9 mouse cellular contexts compared by ENCODE assay signal in genomic region chr8:10805405-10806151, GRCm38 (mm10).
A peak's percentile ranks its signal among the peaks of the same experiment; 100 is the strongest.
DNase-seq lines count a peak whose midpoint lies in the region; ATAC-seq and TF ChIP-seq lines count a peak whose summit lies in the region.
"Had no signal": no experiment of that assay in that cellular context is flagged by ENCODE, and none has a peak within 500 bp of the region (broad histone marks: within the 10 kb centered on the region; RNA-seq: fewer than 3 reads in every experiment).

No protein-coding gene starts in this region.

- peaks cover 9% of the 10 kb centered on the region for H3K4me1 ChIP-seq in lung, embryonic 15.5 days
- no peaks in the 10 kb centered on the region for H3K4me1 ChIP-seq in lung, postnatal 0 days (ENCODE audit: insufficient read depth, low read depth, low read length)
- peaks cover 15% of the 10 kb centered on the region for H3K4me1 ChIP-seq in hindbrain, embryonic 12.5 days
- 0 out of 2 replicates have a peak, but pooled peaks cover 2% of the 10 kb centered on the region for H3K4me1 ChIP-seq in limb, embryonic 11.5 days (ENCODE audit: control insufficient read depth, insufficient read depth, low read length)

- TF ChIP-seq CTCF in lung, postnatal 0 days (IDR thresholded peaks at IDR 0.05): no peak

- ATAC-seq in lung, embryonic 15.5 days (ENCODE audit: borderline replicate concordance, extremely low read depth, low FRiP score, low TSS enrichment): no peak
- no peak for ATAC-seq in lung, postnatal 0 days
- ATAC-seq in hindbrain, embryonic 12.5 days (ENCODE audit: low FRiP score): no peak
- ATAC-seq in limb, embryonic 11.5 days (ENCODE audit: insufficient number of reproducible peaks, low FRiP score, low TSS enrichment, low read depth): no peak

- no peak overlapping the region for H3K9ac ChIP-seq in lung, embryonic 15.5 days
- no peak overlapping the region for H3K9ac ChIP-seq in lung, postnatal 0 days (replicated peaks; ENCODE audit: low read depth)
- H3K9ac ChIP-seq in hindbrain, embryonic 12.5 days: 0 out of 2 replicates have a peak overlapping the region, but pooled peaks have one; percentile 20
- peak overlapping the region; percentile 54 for H3K9ac ChIP-seq in limb, embryonic 11.5 days (ENCODE audit: low read length)

- H3K4me3 ChIP-seq in lung, embryonic 15.5 days: no peak overlapping the region
- H3K4me3 ChIP-seq in lung, postnatal 0 days (ENCODE audit: low read depth, low read length): no peak overlapping the region
- no peak overlapping the region for H3K4me3 ChIP-seq in hindbrain, embryonic 12.5 days
- H3K4me3 ChIP-seq in limb, embryonic 11.5 days (ENCODE audit: low read depth, low read length): no peak overlapping the region

- intact Hi-C loops in gastrocnemius, postnatal 14 days (cut with DNase I; ENCODE audit: low total_unique reads): no loop called here

- 11% methylated on average over 23 of the region's 25 CpGs for WGBS in lung, embryonic 15.5 days
- 17% methylated on average over 20 of the region's 25 CpGs for WGBS in lung, postnatal 0 days
- WGBS in hindbrain, embryonic 12.5 days: 4% methylated on average over 24 of the region's 25 CpGs
- WGBS in limb, embryonic 11.5 days: 11% methylated on average over 24 of the region's 25 CpGs

- H3K27ac ChIP-seq in lung, embryonic 15.5 days: no peak overlapping the region
- H3K27ac ChIP-seq in lung, postnatal 0 days (ENCODE audit: low read length): no peak overlapping the region
- no peak overlapping the region for H3K27ac ChIP-seq in hindbrain, embryonic 12.5 days
- H3K27ac ChIP-seq in limb, embryonic 11.5 days (replicated peaks; ENCODE audit: low read depth, low read length): no peak overlapping the region

- no peaks in the 10 kb centered on the region for H3K9me3 ChIP-seq in lung, embryonic 15.5 days
- no peaks in the 10 kb centered on the region for H3K9me3 ChIP-seq in lung, postnatal 0 days (ENCODE audit: low read length)
- H3K9me3 ChIP-seq in hindbrain, embryonic 12.5 days (replicated peaks): no peaks in the 10 kb centered on the region
- H3K9me3 ChIP-seq in limb, embryonic 11.5 days (ENCODE audit: control insufficient read depth, low read length): no peaks in the 10 kb centered on the region

- no peak for TF ChIP-seq EP300 in lung, postnatal 0 days (IDR thresholded peaks at IDR 0.05)

- no peaks in the 10 kb centered on the region for H3K36me3 ChIP-seq in lung, embryonic 15.5 days
- no peaks in the 10 kb centered on the region for H3K36me3 ChIP-seq in lung, postnatal 0 days (ENCODE audit: insufficient read depth, low read length)
- H3K36me3 ChIP-seq in hindbrain, embryonic 12.5 days: no peaks in the 10 kb centered on the region
- H3K36me3 ChIP-seq in limb, embryonic 11.5 days (ENCODE audit: control insufficient read depth, insufficient read depth, low read length): no peaks in the 10 kb centered on the region

- H3K27me3 ChIP-seq in lung, embryonic 15.5 days: no peaks in the 10 kb centered on the region
- no peaks in the 10 kb centered on the region for H3K27me3 ChIP-seq in lung, postnatal 0 days (replicated peaks; ENCODE audit: insufficient read depth, low read length)
- no peaks in the 10 kb centered on the region for H3K27me3 ChIP-seq in hindbrain, embryonic 12.5 days
- H3K27me3 ChIP-seq in limb, embryonic 11.5 days (ENCODE audit: control insufficient read depth, insufficient read depth, low read length): no peaks in the 10 kb centered on the region

- DNase-seq in lung, postnatal 0 days (ENCODE audit: low spot score): no peak
- peak; percentile 55 for DNase-seq in limb, embryonic 11.5 days (ENCODE audit: low spot score)
- peak; percentile 49 for DNase-seq in yolk sac, embryonic 10.5 days (ENCODE audit: low spot score)
- DNase-seq in right cerebral cortex, adult 18-20 months: no peak
- DNase-seq in ovary, adult 18-20 months (ENCODE audit: low spot score): no peak
- no peak for DNase-seq in gastrocnemius, postnatal 14 days
- DNase-seq: cerebellum, postnatal 36 days had no signal

- peak overlapping the region; percentile 29 for H3K4me2 ChIP-seq in lung, embryonic 15.5 days
- no peak overlapping the region for H3K4me2 ChIP-seq in lung, postnatal 0 days (replicated peaks; ENCODE audit: low read depth, low read length)
- peak overlapping the region; percentile 32 for H3K4me2 ChIP-seq in hindbrain, embryonic 12.5 days (replicated peaks)
- peak overlapping the region; percentile 5; the same call in 1 of the 2 replicates for H3K4me2 ChIP-seq in limb, embryonic 11.5 days (ENCODE audit: low read depth, severe bottlenecking)

Comparison
In these comparisons a context has a peak if more than half of its experiments do, and no peak if none do; other contexts are left out.
1. H3K9ac ChIP-seq: peak in hindbrain, embryonic 12.5 days (single experiment) and limb, embryonic 11.5 days (single experiment); none in lung, embryonic 15.5 days (single experiment) and lung, postnatal 0 days (single experiment).
2. DNase-seq: peak in limb, embryonic 11.5 days (single experiment) and yolk sac, embryonic 10.5 days (single experiment); none in lung, postnatal 0 days (single experiment), right cerebral cortex, adult 18-20 months (single experiment), ovary, adult 18-20 months (single experiment) and gastrocnemius, postnatal 14 days (single experiment).